Comparison of ENCODE assay signal across 8 mouse cellular contexts in genomic region chrX:12128165-12129083, GRCm38 (mm10). TPM values are rescaled to one million over a fixed set of nuclear protein-coding genes. Genes with fewer than 3 reads are reported as not detected.
A peak's percentile ranks its signal among the peaks of the same experiment; 100 is the strongest.
DNase-seq lines count a peak whose midpoint lies in the region; ATAC-seq and TF ChIP-seq lines count a peak whose summit lies in the region.

No protein-coding gene starts in this region.

- H3K9me3 ChIP-seq in forebrain, embryonic 16.5 days (ENCODE audit: control insufficient read depth, low read length), result no peaks in the 10 kb centered on the region
- H3K9me3 ChIP-seq in hindbrain, postnatal 0 days (ENCODE audit: low read length), result no peaks in the 10 kb centered on the region
- H3K9me3 ChIP-seq in neural tube, embryonic 15.5 days (replicated peaks), result no peaks in the 10 kb centered on the region

- ATAC-seq in forebrain, embryonic 16.5 days, result peak; percentile 81
- peak; percentile 67 for ATAC-seq in hindbrain, postnatal 0 days
- peak; percentile 80 for ATAC-seq in neural tube, embryonic 15.5 days (ENCODE audit: low FRiP score)

- DNase-seq in kidney, adult 18-20 months, result peak; percentile 44
- DNase-seq in kidney, adult 11 months, result no peak
- DNase-seq in T-cell, adult 2 months (ENCODE audit: low spot score), result peak; percentile 46
- DNase-seq in hindbrain, postnatal 0 days (ENCODE audit: low spot score), result peak; percentile 70
- DNase-seq in lung, adult 18-20 months, result peak; percentile 70 to 79
- no peak for DNase-seq in layer of hippocampus, postnatal 14 days (ENCODE audit: low spot score in 2 of 2)

- TF ChIP-seq CTCF in hindbrain, postnatal 0 days (IDR thresholded peaks at IDR 0.05; ENCODE audit: low read depth), result no peak

- H3K4me1 ChIP-seq in forebrain, embryonic 16.5 days (replicated peaks; ENCODE audit: control insufficient read depth, insufficient read depth, low read length), result peaks cover 29% of the 10 kb centered on the region
- H3K4me1 ChIP-seq in hindbrain, postnatal 0 days (ENCODE audit: insufficient read depth, low read length), result peaks cover 9% of the 10 kb centered on the region
- H3K4me1 ChIP-seq in neural tube, embryonic 15.5 days, result peaks cover 47% of the 10 kb centered on the region

- H3K36me3 ChIP-seq in forebrain, embryonic 16.5 days (ENCODE audit: control insufficient read depth, insufficient read depth), result no peaks in the 10 kb centered on the region
- H3K36me3 ChIP-seq in hindbrain, postnatal 0 days (ENCODE audit: insufficient read depth, low read length), result no peaks in the 10 kb centered on the region
- H3K36me3 ChIP-seq in neural tube, embryonic 15.5 days, result no peaks in the 10 kb centered on the region

- H3K27ac ChIP-seq in forebrain, embryonic 16.5 days (ENCODE audit: low read length), result peak overlapping the region; percentile 81
- no peak overlapping the region; the same call in 1 of the 2 replicates for H3K27ac ChIP-seq in hindbrain, postnatal 0 days
- peak overlapping the region; percentile 90 for H3K27ac ChIP-seq in neural tube, embryonic 15.5 days (replicated peaks)

- peak overlapping the region; percentile 64 for H3K4me3 ChIP-seq in forebrain, embryonic 16.5 days (replicated peaks; ENCODE audit: low read length)
- H3K4me3 ChIP-seq in hindbrain, postnatal 0 days (ENCODE audit: low read length), result peak overlapping the region; percentile 55
- peak overlapping the region; percentile 55 for H3K4me3 ChIP-seq in neural tube, embryonic 15.5 days (replicated peaks)

- peak overlapping the region; percentile 86 for H3K9ac ChIP-seq in forebrain, embryonic 16.5 days (replicated peaks; ENCODE audit: low read depth, low read length)
- H3K9ac ChIP-seq in hindbrain, postnatal 0 days (replicated peaks; ENCODE audit: low read length), result peak overlapping the region; percentile 64
- peak overlapping the region; percentile 68 for H3K9ac ChIP-seq in neural tube, embryonic 15.5 days (replicated peaks)

- 4% methylated on average over 43 of the region's 72 CpGs for WGBS in forebrain, embryonic 16.5 days
- 6% methylated on average over 56 of the region's 72 CpGs for WGBS in hindbrain, postnatal 0 days
- under 1% methylated on average over 39 of the region's 72 CpGs for WGBS in neural tube, embryonic 15.5 days

- H3K4me2 ChIP-seq in forebrain, embryonic 16.5 days (ENCODE audit: low read length), result peak overlapping the region; percentile 61
- H3K4me2 ChIP-seq in hindbrain, postnatal 0 days (ENCODE audit: low read depth, low read length), result peak overlapping the region; percentile 68
- H3K4me2 ChIP-seq in neural tube, embryonic 15.5 days, result peak overlapping the region; percentile 64

- peaks cover 40% of the 10 kb centered on the region for H3K27me3 ChIP-seq in forebrain, embryonic 16.5 days (replicated peaks; ENCODE audit: control insufficient read depth, insufficient read depth, low read length)
- peaks cover 18% of the 10 kb centered on the region; the same call in 1 of the 2 replicates for H3K27me3 ChIP-seq in hindbrain, postnatal 0 days (ENCODE audit: insufficient read depth, low read length)
- H3K27me3 ChIP-seq in neural tube, embryonic 15.5 days (replicated peaks), result peaks cover 59% of the 10 kb centered on the region

RNA-seq across cellular contexts. Expression of gene Bcor, which starts 31.7 kb away (rescaled TPM):
- polyA plus RNA-seq in forebrain, embryonic 16.5 days (2015; fragmentation: Nextera tagmentation; extraction: Ambion mirVana), result 17.4 and 18.1 TPM in 2 replicates
- 22.6 and 27.3 TPM in 2 replicates for total RNA-seq in hindbrain, postnatal 0 days (2014; rRNA removed)
- 8.8 and 10.3 TPM in 2 replicates for polyA plus RNA-seq in hindbrain, postnatal 0 days (2015; fragmentation: Nextera tagmentation; extraction: Ambion mirVana)
- polyA plus RNA-seq in neural tube, embryonic 15.5 days (2015; fragmentation: Nextera tagmentation; extraction: Ambion mirVana), result 12.2 and 13.8 TPM in 2 replicates
- 10 to 100 TPM; 18.6 to 19.1 TPM for total RNA-seq in layer of hippocampus, postnatal 14 days (2021)

Comparison
In these comparisons a context has a peak if more than half of its experiments do, and no peak if none do; other contexts are left out.
1. DNase-seq: peak in kidney, adult 18-20 months (single experiment), T-cell, adult 2 months (single experiment), hindbrain, postnatal 0 days (single experiment) and lung, adult 18-20 months (2 of 2); none in kidney, adult 11 months (single experiment) and layer of hippocampus, postnatal 14 days (0 of 2).
2. Peak in every context shown above with its lines, with median percentiles within 50 percentile points of each other: ATAC-seq, H3K4me2 ChIP-seq, H3K4me3 ChIP-seq and H3K9ac ChIP-seq.